Mouse (Mus musculus) cerebellum, adult 2 months (tissue): ENCODE results near the gene Cbx8.

ENCODE experiments used
- CTCF ChIP-seq: fragments of 200-500 bp; IDR thresholded peaks from 2 replicates; pipeline ENCODE4 v1.5.1; 2011; ENCODE audit warnings: low read depth, mild to moderate bottlenecking, control low read depth, low read length, moderate library complexity, borderline replicate concordance; ENCODE audit not compliant: insufficient read depth
- POLR2A ChIP-seq: fragments of 200-500 bp; IDR thresholded peaks from 2 replicates; pipeline ENCODE4 v1.6.1; 2011; ENCODE audit warnings: low read length, control low read depth, borderline replicate concordance; ENCODE audit not compliant: insufficient read depth

- no peak for TF ChIP-seq POLR2A
- TF ChIP-seq CTCF: no peak
Measured at GRCm38 (mm10) chr11:119066841-119067240, 26.1 kb upstream of the Cbx8 start.
